Mouse (Mus musculus): Measurements from ENCODE around the gene Tmem156.

DNA sequence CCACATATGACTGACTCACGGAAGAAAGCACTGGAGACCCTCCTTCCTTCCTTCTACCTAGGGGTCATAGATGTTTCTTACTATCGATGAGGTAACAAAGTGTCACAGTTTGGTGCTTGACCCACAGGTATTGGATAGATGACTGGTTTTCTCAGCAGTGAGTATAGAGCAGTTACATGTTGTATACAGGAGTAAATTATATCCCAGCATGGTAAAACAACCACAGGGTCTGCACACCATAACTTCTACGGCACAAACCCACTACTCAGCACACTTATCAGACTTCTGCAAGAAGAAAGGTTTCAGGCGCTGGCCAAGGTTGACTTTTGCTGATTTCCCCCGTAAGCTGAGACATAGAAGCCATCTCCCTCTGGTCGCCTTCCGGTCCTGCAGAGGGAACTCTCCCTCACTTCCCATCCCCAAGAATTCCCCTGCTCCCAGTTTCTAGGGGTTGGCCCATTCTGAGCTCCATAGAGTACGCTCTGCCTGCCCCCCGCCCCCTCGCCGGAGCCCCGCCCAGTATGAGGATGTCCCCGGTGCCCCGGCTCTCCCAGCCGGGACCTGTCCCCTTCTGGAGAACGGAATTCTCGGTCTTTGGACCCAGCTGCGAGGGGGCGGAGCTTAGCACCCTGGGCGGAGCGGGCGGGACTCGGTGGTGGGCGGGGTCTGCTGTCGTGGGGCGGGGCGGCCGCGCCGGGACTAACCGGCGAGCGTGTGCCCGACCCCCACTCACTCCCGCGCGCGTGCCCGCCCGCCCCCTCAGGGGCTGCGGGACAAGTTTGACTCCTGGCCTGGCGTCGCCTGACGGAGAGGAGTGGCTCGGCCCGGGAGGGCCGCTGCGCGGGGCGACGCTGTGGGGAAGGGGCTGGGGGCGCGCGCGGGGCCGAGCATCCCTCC is 15.2 kb upstream of the Tmem156 start, which contains the start of gene Klhl5:
- no peak for TF ChIP-seq POLR2A (IDR thresholded peaks at IDR 0.05; ENCODE audit: low read depth, low read length)
- TF ChIP-seq CTCF (conservative IDR thresholded peaks at IDR 0.05; ENCODE audit: insufficient read depth, insufficient read length, low read depth, low read length), result no peak
